8 mouse cellular contexts compared by ENCODE assay signal in genomic region chr4:95557333-95557956, GRCm38 (mm10). TPM values are rescaled to one million over a fixed set of nuclear protein-coding genes. Genes with fewer than 3 reads are reported as not detected.
DNase-seq lines count a peak whose midpoint lies in the region; ATAC-seq and TF ChIP-seq lines count a peak whose summit lies in the region.

Gene Fggy, plus strand, starts transcription at chr4:95557507.

- peak; percentile 98 to 100 for DNase-seq in adrenal gland, adult (ENCODE audit: inconsistent age in 2 of 2, low spot score in 1 of 2)
- peak; percentile 97 for DNase-seq in embryo, embryonic 10 days (ENCODE audit: low spot score)
- peak; percentile 97 to 98 for DNase-seq in gastrocnemius, adult 8-10 months (ENCODE audit: low spot score in 2 of 2)
- DNase-seq in hindbrain, postnatal 0 days (ENCODE audit: low spot score) = peak; percentile 97
- peak; percentile 97 to 99 for DNase-seq in left cerebral cortex, adult 18-20 months (ENCODE audit: low spot score in 2 of 2)
- peak; percentile 97 to 99 for DNase-seq in lung, postnatal 4 days
- peak; percentile 98 for DNase-seq in retina, postnatal 1 day
- peak; percentile 93 for DNase-seq in thymus, postnatal 4 days

- H3K27me3 ChIP-seq in hindbrain, postnatal 0 days (ENCODE audit: insufficient read depth, low read length) = no peaks in the 10 kb centered on the region

- peak within 1 kb of the TSS; percentile 79 for H3K27ac ChIP-seq in hindbrain, postnatal 0 days

- ATAC-seq in hindbrain, postnatal 0 days = peak; percentile 100

- WGBS in hindbrain, postnatal 0 days = 25% methylated on average over 12 of the region's 12 CpGs

- peak within 1 kb of the TSS; percentile 36 for H3K4me3 ChIP-seq in hindbrain, postnatal 0 days (ENCODE audit: low read length)

- TF ChIP-seq CTCF in hindbrain, postnatal 0 days (IDR thresholded peaks at IDR 0.05; ENCODE audit: low read depth) = peak; percentile 45

- peak within 1 kb of the TSS; percentile 73 for H3K4me2 ChIP-seq in hindbrain, postnatal 0 days (ENCODE audit: low read depth, low read length)

- H3K9ac ChIP-seq in hindbrain, postnatal 0 days (replicated peaks; ENCODE audit: low read length) = peak within 1 kb of the TSS; percentile 52

- peaks cover 8% of the 10 kb centered on the region; the same call in 1 of the 2 replicates for H3K4me1 ChIP-seq in hindbrain, postnatal 0 days (ENCODE audit: insufficient read depth, low read length)

- no peaks in the 10 kb centered on the region for H3K9me3 ChIP-seq in hindbrain, postnatal 0 days (ENCODE audit: low read length)

- no peaks in the 10 kb centered on the region for H3K36me3 ChIP-seq in hindbrain, postnatal 0 days (ENCODE audit: insufficient read depth, low read length)

RNA-seq across cellular contexts. Expression of gene Fggy, which starts in this region (rescaled TPM):
- total RNA-seq in gastrocnemius, adult 8-10 months (2022) = 10 to 100 TPM in 3 of 4 experiments, 1 to 10 TPM in 1; 8.5 to 16.5 (median 12.4) TPM
- 4.1 and 7.0 TPM in 2 replicates for total RNA-seq in hindbrain, postnatal 0 days (2014; rRNA removed)
- 7.1 and 7.6 TPM in 2 replicates for polyA plus RNA-seq in hindbrain, postnatal 0 days (2015; fragmentation: Nextera tagmentation; extraction: Ambion mirVana)
- 10 to 100 TPM; 18.3 to 22.1 TPM for total RNA-seq in left cerebral cortex, adult 18-20 months (2021)

Comparison
In these comparisons a context has a peak if more than half of its experiments do, and no peak if none do; other contexts are left out.
1. Peak in every context shown above with its lines: DNase-seq, ATAC-seq, H3K4me3 ChIP-seq and H3K27ac ChIP-seq.